Mouse (Mus musculus) heart, adult 2 months (tissue): ENCODE results near the gene Clba1. TPM values are rescaled to one million over a fixed set of nuclear protein-coding genes. Genes with fewer than 3 reads are reported as not detected.

Source experiments
- DNase-seq, 2 experiments: peaks; one replicate each; pipeline ENCODE4 v3.0.0; 2021
- H3K27ac ChIP-seq: fragments of 200-600 bp; 2 replicates; pipeline ENCODE4 v1.8.1; 2022
- H3K27me3 ChIP-seq: fragments of 200-500 bp; 2 replicates; pipeline ENCODE4 v1.6.1; 2012; ENCODE audit warnings: mild to moderate bottlenecking, low read length, inconsistent platforms, mixed read lengths; ENCODE audit not compliant: control insufficient read depth, insufficient read depth
- H3K36me3 ChIP-seq: fragments of 200-500 bp; 2 replicates; pipeline ENCODE4 v1.6.1; 2012; ENCODE audit warnings: low read length, inconsistent platforms; ENCODE audit not compliant: control insufficient read depth, insufficient read depth
- H3K4me1 ChIP-seq: fragments of 200-500 bp; 2 replicates; pipeline ENCODE4 v1.6.1; 2011; ENCODE audit warnings: low read length; ENCODE audit not compliant: control insufficient read depth, insufficient read depth
- H3K4me3 ChIP-seq: fragments of 200-600 bp; 2 replicates; pipeline ENCODE4 v1.8.1; 2022
- H3K79me2 ChIP-seq: fragments of 200-500 bp; replicated peaks from 2 replicates; pipeline ENCODE4 v1.6.1; 2012; ENCODE audit warnings: mild to moderate bottlenecking, inconsistent platforms, low read length, moderate library complexity, mixed read lengths; ENCODE audit not compliant: control insufficient read depth, insufficient read depth
- H3K9ac ChIP-seq: fragments of 200-500 bp; 2 replicates; pipeline ENCODE4 v1.6.1; 2012; ENCODE audit warnings: low read depth, mild to moderate bottlenecking, control low read depth, inconsistent platforms, low read length, mixed read lengths
- CTCF ChIP-seq: fragments of 200-600 bp; IDR thresholded peaks from 2 replicates; pipeline ENCODE4 v1.8.1; 2022; ENCODE audit warnings: antibody characterized with exemption, mild to moderate bottlenecking, moderate library complexity
- EP300 ChIP-seq: fragments of 200-500 bp; IDR thresholded peaks from 2 replicates; pipeline ENCODE4 v1.6.1; 2011; ENCODE audit warnings: low read depth, low read length, control low read depth; ENCODE audit not compliant: insufficient read depth
- POLR2A ChIP-seq: fragments of 200-500 bp; IDR thresholded peaks from 2 replicates; pipeline ENCODE4 v1.6.1; 2011; ENCODE audit warnings: mild to moderate bottlenecking, low read depth, low read length, control low read depth; ENCODE audit not compliant: insufficient read depth
- WGBS: fragments of 180-500 bp; shearing (Covaris S2); methylation state at CpG from one replicate; pipeline ENCODE4 v1.1.7; 2018; 5-methylcytosine and 5-hydroxymethylcytosine counted together
- intact Hi-C: fragments of 180-260 bp; cut with DNase I; formaldehyde crosslinking; loops from one replicate; pipeline ENCODE4 v1.15.1; 2025
- polyA plus RNA-seq: library from polyadenylated mRNA; depleted of rRNA; stranded (reverse); fragments of >200 nt; gene quantifications from 2 replicates; pipeline ENCODE4 v1.2.3, GENCODE M21; 2012
- total RNA-seq, 2 experiments: library from RNA; stranded (reverse); gene quantifications; 2 replicates each; pipeline ENCODE4 v1.2.3; 2021

Gene Clba1
- total and polyA plus RNA-seq, 3 experiments: 1.7 to 3.1 (median 2.0) TPM

DNA sequence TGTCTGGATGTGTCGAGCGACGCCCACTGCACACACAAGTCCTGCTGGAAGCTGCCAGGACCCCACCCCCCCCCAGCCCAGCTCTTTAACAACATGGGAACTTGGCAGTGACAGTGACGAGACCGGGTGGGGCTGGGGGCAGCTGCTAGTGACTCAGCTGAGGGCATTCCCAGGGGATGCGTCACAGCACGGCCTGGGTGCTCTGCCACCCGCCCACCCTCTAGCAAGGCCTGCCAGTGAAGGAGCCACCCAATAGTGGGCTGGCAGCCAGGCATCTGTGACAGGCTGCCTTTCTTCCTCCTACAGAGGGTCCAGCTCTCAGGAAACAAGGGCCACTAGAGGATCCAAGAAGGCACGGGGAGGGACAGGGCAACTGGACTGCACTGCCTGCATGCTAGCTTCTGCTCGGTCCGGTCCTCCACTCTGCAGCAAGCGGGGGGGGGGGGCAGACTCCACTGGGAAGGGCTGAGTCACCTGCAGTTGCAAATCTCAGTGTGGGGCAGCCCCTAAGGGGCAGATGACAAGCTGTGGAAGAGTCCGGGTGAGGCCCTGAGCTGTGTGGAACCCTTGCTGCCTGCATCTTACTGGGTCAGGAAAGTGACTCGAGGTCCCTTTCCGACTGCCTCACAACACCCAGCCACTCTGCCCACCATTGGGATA is 10.9 kb upstream of the Clba1 start:
- no peak overlapping the region; the same call in 1 of the 2 replicates for H3K27ac ChIP-seq

DNA sequence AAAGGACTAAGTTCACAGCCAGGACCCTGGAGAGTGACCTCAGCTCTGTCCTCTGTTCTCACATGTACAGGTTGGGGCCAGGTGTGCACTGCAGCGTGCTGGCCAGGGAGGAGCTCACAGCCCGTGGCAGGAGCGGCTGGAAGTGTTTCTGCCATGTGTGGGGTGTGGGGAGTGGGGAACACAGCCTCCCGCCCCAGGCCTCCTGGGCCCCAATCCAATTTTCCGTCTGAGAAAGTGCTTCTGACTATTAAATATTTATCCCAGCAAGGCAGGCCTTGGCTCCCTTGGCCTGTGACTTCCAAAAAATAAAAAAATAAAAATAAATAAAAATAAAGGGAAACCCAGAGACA is 10.4 kb upstream of the Clba1 start:
- no peak overlapping the region for H3K27ac ChIP-seq
- no peaks in the 10 kb centered on the region for H3K36me3 ChIP-seq
- H3K4me1 ChIP-seq: peaks cover 11% of the 10 kb centered on the region
- WGBS: 32% methylated on average over 5 of the region's 5 CpGs
- peaks cover 2% of the 10 kb centered on the region; the same call in 1 of the 2 replicates for H3K27me3 ChIP-seq
- no peak overlapping the region for H3K4me3 ChIP-seq
- no peak for TF ChIP-seq EP300
- no peak for TF ChIP-seq CTCF
- no peak for TF ChIP-seq POLR2A
- no peak for DNase-seq
- intact Hi-C loops: no loop called here
- no peaks in the 10 kb centered on the region for H3K79me2 ChIP-seq
- 0 out of 2 replicates have a peak overlapping the region, but pooled peaks have one; percentile 10 for H3K9ac ChIP-seq

More for the DNA sequence above, 10.9 kb upstream of the Clba1 start:
- Histone ChIP-seq H3K79me2 (no peaks in the 10 kb centered on the region), H3K9ac (0 out of 2 replicates have a peak overlapping the region, but pooled peaks have one; percentile 10), H3K27me3 (peaks cover 2% of the 10 kb centered on the region; the same call in 1 of the 2 replicates), H3K4me3 (no peak overlapping the region), H3K36me3 (no peaks in the 10 kb centered on the region), H3K4me1 (peaks cover 11% of the 10 kb centered on the region)
- TF ChIP-seq CTCF (no peak), POLR2A (no peak), EP300 (no peak)
- intact Hi-C loops: no loop called here
- 36% methylated on average over 15 of the region's 15 CpGs for WGBS
- peak; percentile 44 to 58 for DNase-seq

GRCm38 (mm10) chr12:112798716-112799115 is 10.0 kb upstream of the Clba1 start:
- Histone ChIP-seq H3K36me3 (no peaks in the 10 kb centered on the region), H3K27ac (no peak overlapping the region), H3K79me2 (no peaks in the 10 kb centered on the region), H3K4me1 (peaks cover 9% of the 10 kb centered on the region), H3K27me3 (peaks cover 2% of the 10 kb centered on the region; the same call in 1 of the 2 replicates), H3K4me3 (no peak overlapping the region), H3K9ac (no peak overlapping the region)
- DNase-seq: no peak
- TF ChIP-seq CTCF: no peak
- TF ChIP-seq EP300: no peak
- TF ChIP-seq POLR2A: no peak
- intact Hi-C loops: no loop called here
- 79% methylated on average over 5 of the region's 5 CpGs for WGBS

DNA sequence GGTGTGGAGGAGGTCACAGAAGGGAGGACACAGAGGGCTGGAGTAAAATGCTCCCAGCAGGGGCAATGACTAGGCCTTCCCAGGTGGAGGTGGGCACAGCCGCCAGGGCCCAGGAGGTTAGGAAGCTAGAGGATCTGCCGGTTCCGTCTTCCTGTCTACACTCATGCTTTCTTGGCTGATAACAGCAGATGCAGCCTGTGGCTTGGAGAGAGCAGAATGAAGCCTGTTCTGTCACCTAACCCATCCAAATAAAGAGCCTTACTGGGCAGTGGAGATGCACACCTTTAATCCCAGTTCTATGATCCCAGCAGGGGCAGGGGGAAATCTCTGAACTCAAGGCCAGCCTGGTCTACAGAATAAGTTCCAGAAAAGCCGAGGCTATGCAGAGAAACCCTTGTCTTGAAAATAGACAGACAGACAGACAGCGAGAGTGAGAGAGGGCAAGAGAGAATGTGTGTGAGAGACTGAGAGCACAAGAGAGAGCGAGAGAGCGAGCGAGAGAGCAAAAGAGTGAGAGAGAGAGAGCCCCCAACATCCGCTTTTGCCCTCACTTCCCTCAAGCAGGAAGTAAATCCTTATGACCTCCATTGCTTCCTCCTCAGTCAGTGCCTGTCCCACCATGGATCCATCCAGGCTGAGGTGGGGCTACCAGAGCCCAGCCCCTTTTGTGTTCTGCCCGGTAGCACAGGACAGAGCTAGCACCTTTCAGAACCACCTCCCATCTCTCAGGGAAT is 9.3 kb upstream of the Clba1 start:
- WGBS: 77% methylated on average over 10 of the region's 10 CpGs
- no peak for DNase-seq
- Histone ChIP-seq H3K4me3 (no peak overlapping the region), H3K27ac (no peak overlapping the region), H3K4me1 (peaks cover 3% of the 10 kb centered on the region; the same call in 1 of the 2 replicates), H3K27me3 (peaks cover 2% of the 10 kb centered on the region; the same call in 1 of the 2 replicates), H3K79me2 (no peaks in the 10 kb centered on the region), H3K9ac (no peak overlapping the region), H3K36me3 (no peaks in the 10 kb centered on the region)
- TF ChIP-seq CTCF: no peak
- no peak for TF ChIP-seq POLR2A
- TF ChIP-seq EP300: no peak
- intact Hi-C loops: no loop called here

DNA sequence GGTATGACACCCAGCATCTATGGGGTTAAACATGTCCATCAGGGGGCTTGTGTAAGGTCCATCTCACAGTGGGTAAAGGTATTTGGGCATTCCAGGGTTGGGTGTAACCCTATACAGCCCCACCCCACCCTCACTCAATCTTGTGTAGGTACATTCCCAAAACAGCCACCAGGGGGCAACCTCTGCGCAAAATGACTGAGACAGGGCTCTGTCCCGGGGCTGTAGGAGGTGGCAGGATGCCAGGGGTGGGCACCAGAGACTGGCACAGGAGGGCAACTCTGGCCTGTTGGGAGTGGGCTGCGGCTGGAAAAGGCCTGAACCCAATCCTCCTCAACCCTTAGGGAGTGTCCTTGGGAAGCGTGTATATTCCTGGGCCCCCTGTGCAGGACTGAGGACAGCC is 8.3 kb upstream of the Clba1 start:
- Histone ChIP-seq H3K27me3 (peaks cover 2% of the 10 kb centered on the region; the same call in 1 of the 2 replicates), H3K79me2 (no peaks in the 10 kb centered on the region), H3K27ac (no peak overlapping the region), H3K36me3 (no peaks in the 10 kb centered on the region), H3K9ac (no peak overlapping the region), H3K4me1 (peaks cover 3% of the 10 kb centered on the region; the same call in 1 of the 2 replicates), H3K4me3 (no peak overlapping the region)
- peak; percentile 68 to 75 for DNase-seq
- 13% methylated on average over 4 of the region's 4 CpGs for WGBS
- intact Hi-C loops: loop anchor here (1.0 kb wide), 1 partner anchor 43 kb away; no protein-coding TSS in a partner anchor
- 0 out of 2 replicates have a peak, but pooled peaks have one; percentile 18 for TF ChIP-seq EP300
- no peak for TF ChIP-seq POLR2A
- peak; percentile 90 for TF ChIP-seq CTCF
